ENCODE assay signal across 27 mouse cellular contexts in the genomic region with DNA sequence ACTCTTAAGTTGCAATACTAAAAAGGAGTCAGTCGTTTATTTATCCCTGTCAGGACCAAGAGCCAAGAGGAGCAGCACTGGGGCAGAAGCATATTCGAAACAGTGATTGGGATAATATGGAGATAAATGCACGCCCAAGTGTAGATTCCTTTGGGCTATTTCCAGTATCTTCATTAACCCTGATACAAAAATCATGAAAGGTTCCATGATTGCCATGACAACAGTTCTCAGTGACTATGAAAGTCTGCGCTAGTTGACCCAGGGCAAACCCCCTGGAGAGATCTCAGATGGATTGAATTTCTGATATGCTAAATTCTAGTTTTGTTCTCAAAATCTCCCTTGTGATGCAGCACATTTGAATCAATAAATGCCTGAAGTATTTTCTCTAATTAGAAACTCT. TPM values are rescaled to one million over a fixed set of nuclear protein-coding genes. Genes with fewer than 3 reads are reported as not detected.
DNase-seq lines count a peak whose midpoint lies in the region; ATAC-seq and TF ChIP-seq lines count a peak whose summit lies in the region.
"Had no signal": no experiment of that assay in that cellular context is flagged by ENCODE, and none has a peak within 500 bp of the region (broad histone marks: within the 10 kb centered on the region; RNA-seq: fewer than 3 reads in every experiment).

No protein-coding gene starts in this region.

- no peak overlapping the region for H3K27ac ChIP-seq in hindbrain, embryonic 13.5 days
- H3K27ac ChIP-seq in hindbrain, embryonic 11.5 days (ENCODE audit: low read depth, low read length), result no peak overlapping the region
- H3K27ac ChIP-seq in embryonic facial prominence, embryonic 14.5 days (replicated peaks; ENCODE audit: low read depth, low read length), result no peak overlapping the region
- H3K27ac ChIP-seq in hindbrain, embryonic 16.5 days (ENCODE audit: low read depth, low read length), result no peak overlapping the region
- H3K27ac ChIP-seq in midbrain, postnatal 0 days (ENCODE audit: low read depth, low read length), result no peak overlapping the region
- H3K27ac ChIP-seq: embryonic facial prominence, embryonic 15.5 days; forebrain, embryonic 12.5 days; kidney, embryonic 15.5 days; liver, embryonic 14.5 days; macrophage had no signal

- 47% methylated on average over 4 of the region's 4 CpGs for WGBS in hindbrain, embryonic 13.5 days
- 65% methylated on average over 4 of the region's 4 CpGs for WGBS in hindbrain, embryonic 11.5 days
- 32% methylated on average over 4 of the region's 4 CpGs for WGBS in embryonic facial prominence, embryonic 14.5 days
- WGBS in hindbrain, embryonic 16.5 days, result 46% methylated on average over 4 of the region's 4 CpGs
- WGBS in midbrain, postnatal 0 days, result 48% methylated on average over 4 of the region's 4 CpGs

- no peak overlapping the region for H3K9ac ChIP-seq in hindbrain, embryonic 13.5 days
- no peak overlapping the region for H3K9ac ChIP-seq in hindbrain, embryonic 11.5 days (ENCODE audit: low read depth, low read length)
- H3K9ac ChIP-seq in embryonic facial prominence, embryonic 14.5 days (ENCODE audit: low read depth, low read length), result no peak overlapping the region
- no peak overlapping the region for H3K9ac ChIP-seq in hindbrain, embryonic 16.5 days (ENCODE audit: low read depth, low read length)
- H3K9ac ChIP-seq in midbrain, postnatal 0 days (replicated peaks; ENCODE audit: low read length, poor library complexity, severe bottlenecking), result no peak overlapping the region
- H3K9ac ChIP-seq: embryonic facial prominence, embryonic 15.5 days; forebrain, embryonic 12.5 days; kidney, embryonic 15.5 days; liver, embryonic 14.5 days had no signal

- no peak overlapping the region for H3K4me2 ChIP-seq in hindbrain, embryonic 13.5 days
- H3K4me2 ChIP-seq in hindbrain, embryonic 11.5 days (replicated peaks; ENCODE audit: low read depth, low read length), result no peak overlapping the region
- H3K4me2 ChIP-seq in embryonic facial prominence, embryonic 14.5 days (ENCODE audit: low read depth, low read length), result no peak overlapping the region
- H3K4me2 ChIP-seq in hindbrain, embryonic 16.5 days (ENCODE audit: low read length), result no peak overlapping the region
- no peak overlapping the region for H3K4me2 ChIP-seq in midbrain, postnatal 0 days (ENCODE audit: low read depth, low read length, poor library complexity, severe bottlenecking)
- H3K4me2 ChIP-seq: embryonic facial prominence, embryonic 15.5 days; forebrain, embryonic 12.5 days; kidney, embryonic 15.5 days had no signal

- no peak for DNase-seq in hindbrain, embryonic 11.5 days (ENCODE audit: low spot score)
- DNase-seq in embryonic facial prominence, embryonic 14.5 days (ENCODE audit: low spot score), result peak; percentile 74
- DNase-seq in midbrain, postnatal 0 days (ENCODE audit: low spot score), result peak; percentile 51
- no peak for DNase-seq in adrenal gland, postnatal 4 days (ENCODE audit: low spot score in 2 of 2)
- DNase-seq: adrenal gland, adult 2 months; adrenal gland, postnatal 36 days; B cell, adult 2 months; cerebellum, adult 8-10 months; cerebellum, postnatal 25 days; gastrocnemius, postnatal 14 days; heart, postnatal 36 days; kidney, adult 18-20 months; kidney, postnatal 25 days; liver; lung, adult 2 months; lung, postnatal 10 days; right cerebral cortex, postnatal 4 days; thymus, adult 2 months had no signal

- no peaks in the 10 kb centered on the region for H3K9me3 ChIP-seq in hindbrain, embryonic 13.5 days
- no peaks in the 10 kb centered on the region for H3K9me3 ChIP-seq in hindbrain, embryonic 11.5 days (ENCODE audit: control insufficient read depth, low read length)
- no peaks in the 10 kb centered on the region for H3K9me3 ChIP-seq in embryonic facial prominence, embryonic 14.5 days (ENCODE audit: control insufficient read depth, low read length)
- H3K9me3 ChIP-seq in hindbrain, embryonic 16.5 days (ENCODE audit: control insufficient read depth, low read length), result no peaks in the 10 kb centered on the region
- no peaks in the 10 kb centered on the region for H3K9me3 ChIP-seq in midbrain, postnatal 0 days (ENCODE audit: low read length)
- H3K9me3 ChIP-seq: embryonic facial prominence, embryonic 15.5 days; forebrain, embryonic 12.5 days; kidney, embryonic 15.5 days had no signal

- H3K27me3 ChIP-seq in hindbrain, embryonic 13.5 days, result no peaks in the 10 kb centered on the region
- H3K27me3 ChIP-seq in hindbrain, embryonic 11.5 days (ENCODE audit: control insufficient read depth, insufficient read depth, low read length), result no peaks in the 10 kb centered on the region
- no peaks in the 10 kb centered on the region for H3K27me3 ChIP-seq in embryonic facial prominence, embryonic 14.5 days (replicated peaks; ENCODE audit: control insufficient read depth, insufficient read depth, low read length)
- no peaks in the 10 kb centered on the region for H3K27me3 ChIP-seq in hindbrain, embryonic 16.5 days (replicated peaks; ENCODE audit: control insufficient read depth, insufficient read depth, low read length)
- no peaks in the 10 kb centered on the region for H3K27me3 ChIP-seq in midbrain, postnatal 0 days (ENCODE audit: insufficient read depth, low read length)
- H3K27me3 ChIP-seq: embryonic facial prominence, embryonic 15.5 days; forebrain, embryonic 12.5 days; kidney, embryonic 15.5 days had no signal

- peak; percentile 17; the same call in 1 of the 2 replicates for ATAC-seq in hindbrain, embryonic 13.5 days (ENCODE audit: low FRiP score)
- no peak for ATAC-seq in hindbrain, embryonic 11.5 days (ENCODE audit: low FRiP score)
- peak; percentile 27 for ATAC-seq in embryonic facial prominence, embryonic 14.5 days (ENCODE audit: low read depth)
- peak; percentile 50; the same call in 1 of the 2 replicates for ATAC-seq in hindbrain, embryonic 16.5 days
- no peak for ATAC-seq in midbrain, postnatal 0 days (ENCODE audit: low FRiP score)

- peaks cover 7% of the 10 kb centered on the region for H3K4me1 ChIP-seq in hindbrain, embryonic 13.5 days (replicated peaks)
- H3K4me1 ChIP-seq in hindbrain, embryonic 11.5 days (replicated peaks; ENCODE audit: control insufficient read depth, insufficient read depth, low read length), result no peaks in the 10 kb centered on the region
- peaks cover 4% of the 10 kb centered on the region; the same call in 1 of the 2 replicates for H3K4me1 ChIP-seq in embryonic facial prominence, embryonic 14.5 days (ENCODE audit: control insufficient read depth, insufficient read depth, low read length)
- no peaks in the 10 kb centered on the region for H3K4me1 ChIP-seq in hindbrain, embryonic 16.5 days (ENCODE audit: control insufficient read depth, insufficient read depth, low read depth, low read length)
- no peaks in the 10 kb centered on the region for H3K4me1 ChIP-seq in midbrain, postnatal 0 days (ENCODE audit: insufficient read depth, low read length)
- H3K4me1 ChIP-seq: embryonic facial prominence, embryonic 15.5 days; forebrain, embryonic 12.5 days; kidney, embryonic 15.5 days had no signal

- no peak overlapping the region for H3K4me3 ChIP-seq in hindbrain, embryonic 13.5 days
- H3K4me3 ChIP-seq in hindbrain, embryonic 11.5 days (ENCODE audit: low read depth, low read length), result no peak overlapping the region
- no peak overlapping the region for H3K4me3 ChIP-seq in embryonic facial prominence, embryonic 14.5 days (ENCODE audit: low read depth, low read length)
- no peak overlapping the region for H3K4me3 ChIP-seq in hindbrain, embryonic 16.5 days (ENCODE audit: low read length)
- H3K4me3 ChIP-seq in midbrain, postnatal 0 days (ENCODE audit: low read depth, low read length), result no peak overlapping the region
- H3K4me3 ChIP-seq: embryonic facial prominence, embryonic 15.5 days; forebrain, embryonic 12.5 days; kidney, embryonic 15.5 days had no signal

- no peaks in the 10 kb centered on the region for H3K36me3 ChIP-seq in hindbrain, embryonic 13.5 days
- no peaks in the 10 kb centered on the region for H3K36me3 ChIP-seq in hindbrain, embryonic 11.5 days (ENCODE audit: control insufficient read depth, insufficient read depth, low read length)
- no peaks in the 10 kb centered on the region for H3K36me3 ChIP-seq in embryonic facial prominence, embryonic 14.5 days (ENCODE audit: control insufficient read depth, insufficient read depth, low read length)
- H3K36me3 ChIP-seq in hindbrain, embryonic 16.5 days (ENCODE audit: control insufficient read depth, insufficient read depth, low read length), result no peaks in the 10 kb centered on the region
- no peaks in the 10 kb centered on the region for H3K36me3 ChIP-seq in midbrain, postnatal 0 days (ENCODE audit: insufficient read depth, low read length)
- H3K36me3 ChIP-seq: embryonic facial prominence, embryonic 15.5 days; forebrain, embryonic 12.5 days; kidney, embryonic 15.5 days had no signal

- TF ChIP-seq CTCF in midbrain, postnatal 0 days (IDR thresholded peaks at IDR 0.05), result no peak

RNA-seq across cellular contexts. Expression of gene Vit, which starts 42.6 kb away (rescaled TPM):
- polyA plus RNA-seq in hindbrain, embryonic 13.5 days (2015; fragmentation: Nextera tagmentation; extraction: Ambion mirVana), result 14.1 and 17.7 TPM in 2 replicates
- polyA plus RNA-seq in hindbrain, embryonic 11.5 days (2014; fragmentation: Nextera tagmentation; extraction: Ambion mirVana), result 4.0 and 5.0 TPM in 2 replicates
- 0.81 and 1.7 TPM in 2 replicates for polyA plus RNA-seq in embryonic facial prominence, embryonic 14.5 days (2014; fragmentation: Nextera tagmentation; extraction: Ambion mirVana)
- 12.4 and 12.8 TPM in 2 replicates for polyA plus RNA-seq in hindbrain, embryonic 16.5 days (2015; fragmentation: Nextera tagmentation; extraction: Ambion mirVana)
- total RNA-seq in midbrain, postnatal 0 days (2014; rRNA removed), result 11.1 and 11.6 TPM in 2 replicates
- polyA plus RNA-seq in midbrain, postnatal 0 days (2015; fragmentation: Nextera tagmentation; extraction: Ambion mirVana), result 12.4 and 13.7 TPM in 2 replicates
- 1 to 10 TPM; 2.5 to 3.0 TPM for total RNA-seq in adrenal gland, postnatal 4 days (2021)
- total RNA-seq: neutrophil, adult 5-6 weeks had no signal
- polyA plus RNA-seq: limb, embryonic 11.5 days; macrophage had no signal

Comparison
In these comparisons a context has a peak if more than half of its experiments do, and no peak if none do; other contexts are left out.
1. ATAC-seq: peak in hindbrain, embryonic 13.5 days (single experiment), embryonic facial prominence, embryonic 14.5 days (single experiment) and hindbrain, embryonic 16.5 days (single experiment); none in hindbrain, embryonic 11.5 days (single experiment) and midbrain, postnatal 0 days (single experiment).
2. DNase-seq: peak in embryonic facial prominence, embryonic 14.5 days (single experiment) and midbrain, postnatal 0 days (single experiment); none in hindbrain, embryonic 11.5 days (single experiment) and adrenal gland, postnatal 4 days (0 of 2).